Mouse (Mus musculus) C2C12 (cell line): ENCODE measurements around the gene Ppargc1a.

Experiments used
- CEBPB ChIP-seq: IDR thresholded peaks from one replicate; pipeline ENCODE4 v1.6.1; 2011; ENCODE audit warnings: low read depth, mild to moderate bottlenecking, control low read depth, moderate library complexity
- CTCF ChIP-seq: IDR thresholded peaks from one replicate; pipeline ENCODE4 v1.5.1; 2011; ENCODE audit not compliant: control insufficient read depth, insufficient read depth, insufficient read length
- MAX ChIP-seq: IDR thresholded peaks from one replicate; pipeline ENCODE4 v1.6.1; 2011; ENCODE audit warnings: mild to moderate bottlenecking, control low read depth
- USF1 ChIP-seq: IDR thresholded peaks from one replicate; pipeline ENCODE4 v1.6.1; 2011; ENCODE audit warnings: low read depth, mild to moderate bottlenecking, control low read depth, moderate library complexity

GRCm38 (mm10) chr5:51432031-51432430, 135.5 kb downstream of the Ppargc1a start:
- TF ChIP-seq MAX = no peak
- TF ChIP-seq CTCF = no peak
- TF ChIP-seq USF1 = no peak
- TF ChIP-seq CEBPB = no peak
